Mouse (Mus musculus): ENCODE data around the gene Xiap. TPM values are rescaled to one million over a fixed set of nuclear protein-coding genes. Genes with fewer than 3 reads are reported as not detected.
A peak's percentile ranks its signal among the peaks of the same experiment; 100 is the strongest.

The Xiap gene
- polyA plus RNA-seq, 1 experiment from 2014 or later, result 11.4 TPM

DNA sequence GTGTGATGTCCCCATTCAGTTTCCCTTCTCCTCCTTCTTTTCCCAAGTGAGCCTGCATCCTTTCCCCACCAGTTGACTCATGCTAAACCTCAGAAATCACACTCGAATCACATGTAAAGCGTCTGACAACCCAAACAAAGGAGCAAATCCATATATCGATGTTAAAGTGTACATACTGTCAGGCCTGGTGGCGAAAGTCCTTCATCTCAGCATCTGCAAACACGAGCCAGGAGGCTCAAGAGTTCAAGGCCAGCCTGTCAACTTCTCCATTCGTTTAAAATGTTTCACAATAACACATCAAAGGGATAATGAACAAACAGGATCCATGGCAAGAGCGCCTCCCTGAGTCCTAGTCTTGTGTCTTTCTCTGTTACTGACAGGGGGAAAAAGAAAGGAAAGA lies 14.5 kb upstream of the Xiap start:
- H3K9ac ChIP-seq, result no peak overlapping the region
- ATAC-seq (ENCODE audit: insufficient number of reproducible peaks, low FRiP score, low TSS enrichment, low read depth), result no peak
- H3K27me3 ChIP-seq, result no peaks in the 10 kb centered on the region
- no peaks in the 10 kb centered on the region for H3K36me3 ChIP-seq
- H3K4me1 ChIP-seq, result no peaks in the 10 kb centered on the region
- no peak overlapping the region for H3K4me3 ChIP-seq (replicated peaks)
- 81% methylated on average over 7 of the region's 7 CpGs for WGBS
- no peaks in the 10 kb centered on the region for H3K9me3 ChIP-seq (replicated peaks)
- H3K27ac ChIP-seq (replicated peaks), result no peak overlapping the region
- H3K4me2 ChIP-seq (replicated peaks), result no peak overlapping the region

DNA sequence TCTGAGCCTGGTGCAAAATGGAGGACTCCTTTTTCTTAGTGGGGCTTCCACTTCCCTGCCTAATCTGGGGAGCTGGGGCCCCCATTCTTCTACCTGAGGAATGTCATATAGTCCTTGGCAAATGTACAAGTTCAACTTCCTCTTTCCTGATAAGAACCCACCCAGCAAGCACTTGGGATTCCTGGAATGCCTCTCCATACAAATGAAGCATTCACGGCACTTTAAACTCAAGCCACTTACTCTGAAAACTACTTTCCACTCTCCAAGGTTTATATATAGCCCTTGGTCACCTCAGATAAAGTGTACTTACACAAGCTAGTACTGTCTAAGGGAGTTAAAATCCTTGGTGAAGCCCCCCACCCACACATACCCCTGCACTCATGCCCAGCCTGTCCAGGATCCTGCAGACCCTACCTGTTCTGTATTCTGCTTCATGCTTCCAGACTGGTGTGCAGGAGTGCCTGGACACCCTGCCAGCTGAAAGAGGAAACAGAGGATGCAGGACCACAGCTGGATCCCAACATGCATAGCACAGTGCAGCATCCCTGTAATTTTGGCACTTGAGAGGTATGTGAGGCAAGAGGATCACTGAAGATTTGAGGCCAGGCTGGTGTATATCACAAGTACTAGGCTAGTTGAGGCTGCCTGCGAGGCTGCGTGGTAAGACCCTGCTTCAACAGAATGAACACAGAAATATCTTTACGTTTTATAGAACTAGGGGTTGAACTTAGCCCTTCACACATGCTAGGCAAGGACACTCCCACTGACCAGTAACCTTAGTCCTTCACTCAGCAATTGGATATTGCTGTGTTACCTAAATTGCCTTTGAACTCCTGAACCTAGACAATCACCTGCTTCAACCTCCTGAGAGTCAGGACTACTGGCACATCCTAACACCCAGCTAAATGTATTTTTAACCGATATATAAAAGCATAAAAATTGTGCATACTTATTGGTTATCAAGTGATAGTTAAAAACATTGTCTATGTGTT lies 8.5 kb upstream of the Xiap start:
- 76% methylated on average over 5 of the region's 5 CpGs for WGBS
- no peak overlapping the region for H3K4me2 ChIP-seq (replicated peaks)
- H3K36me3 ChIP-seq, result no peaks in the 10 kb centered on the region
- no peaks in the 10 kb centered on the region for H3K27me3 ChIP-seq
- H3K27ac ChIP-seq (replicated peaks), result no peak overlapping the region
- H3K9ac ChIP-seq, result no peak overlapping the region
- H3K4me1 ChIP-seq, result no peaks in the 10 kb centered on the region
- ATAC-seq (ENCODE audit: insufficient number of reproducible peaks, low FRiP score, low TSS enrichment, low read depth), result no peak
- H3K9me3 ChIP-seq (replicated peaks), result no peaks in the 10 kb centered on the region
- H3K4me3 ChIP-seq (replicated peaks), result no peak overlapping the region

DNA sequence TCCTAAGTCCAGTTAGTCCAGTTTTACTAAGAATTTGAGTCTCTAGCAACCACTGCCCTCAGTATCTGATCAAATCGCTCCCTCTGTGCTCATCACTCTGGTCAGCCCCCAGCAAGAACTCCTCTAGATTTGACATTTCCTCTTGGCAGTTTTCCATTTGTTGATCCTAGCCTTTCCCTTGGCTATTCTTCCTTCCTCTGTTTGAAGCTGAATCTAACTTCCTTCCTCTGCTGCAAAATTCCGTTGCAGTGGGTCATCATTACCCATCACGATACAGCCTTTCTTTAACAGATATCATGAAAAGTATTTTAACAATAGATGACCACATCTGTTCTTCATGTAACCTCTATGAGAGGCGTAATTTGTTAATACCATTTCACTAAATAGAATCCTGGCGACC lies 2.5 kb upstream of the Xiap start:
- H3K36me3 ChIP-seq, result no peaks in the 10 kb centered on the region
- no peak overlapping the region for H3K27ac ChIP-seq (replicated peaks)
- no peak for ATAC-seq (ENCODE audit: insufficient number of reproducible peaks, low FRiP score, low TSS enrichment, low read depth)
- no peaks in the 10 kb centered on the region for H3K9me3 ChIP-seq (replicated peaks)
- no peaks in the 10 kb centered on the region for H3K27me3 ChIP-seq
- no peak overlapping the region for H3K4me2 ChIP-seq (replicated peaks)
- H3K9ac ChIP-seq, result no peak overlapping the region
- H3K4me1 ChIP-seq, result no peaks in the 10 kb centered on the region
- no peak overlapping the region for H3K4me3 ChIP-seq (replicated peaks)
- 60% methylated on average over 5 of the region's 5 CpGs for WGBS

DNA sequence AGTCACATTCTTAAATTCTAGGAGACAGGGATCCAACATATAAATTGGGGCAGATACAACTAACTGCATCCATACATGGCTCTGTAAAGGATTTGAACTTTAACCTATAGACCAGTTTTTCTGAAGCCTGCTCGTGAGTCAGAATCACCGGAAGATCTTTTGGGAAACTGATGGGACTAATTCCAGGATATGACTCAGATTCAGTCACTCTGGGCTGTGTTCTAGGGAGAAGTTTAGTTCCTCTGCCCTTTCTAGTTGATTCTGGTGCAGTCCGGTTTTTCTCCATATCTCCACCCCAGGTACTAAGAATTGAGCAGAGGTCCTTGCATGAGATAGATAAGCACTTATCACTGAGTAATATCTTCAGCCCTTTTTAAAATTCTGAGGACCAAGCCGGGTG lies 1.6 kb upstream of the Xiap start:
- no peaks in the 10 kb centered on the region for H3K27me3 ChIP-seq
- no peak overlapping the region for H3K4me2 ChIP-seq (replicated peaks)
- no peaks in the 10 kb centered on the region for H3K4me1 ChIP-seq
- no peaks in the 10 kb centered on the region for H3K9me3 ChIP-seq (replicated peaks)
- H3K4me3 ChIP-seq (replicated peaks), result no peak overlapping the region
- no peaks in the 10 kb centered on the region for H3K36me3 ChIP-seq
- H3K9ac ChIP-seq, result no peak overlapping the region
- H3K27ac ChIP-seq (replicated peaks), result no peak overlapping the region
- WGBS, result 76% methylated on average over 4 of the region's 4 CpGs
- no peak for ATAC-seq (ENCODE audit: insufficient number of reproducible peaks, low FRiP score, low TSS enrichment, low read depth)

DNA sequence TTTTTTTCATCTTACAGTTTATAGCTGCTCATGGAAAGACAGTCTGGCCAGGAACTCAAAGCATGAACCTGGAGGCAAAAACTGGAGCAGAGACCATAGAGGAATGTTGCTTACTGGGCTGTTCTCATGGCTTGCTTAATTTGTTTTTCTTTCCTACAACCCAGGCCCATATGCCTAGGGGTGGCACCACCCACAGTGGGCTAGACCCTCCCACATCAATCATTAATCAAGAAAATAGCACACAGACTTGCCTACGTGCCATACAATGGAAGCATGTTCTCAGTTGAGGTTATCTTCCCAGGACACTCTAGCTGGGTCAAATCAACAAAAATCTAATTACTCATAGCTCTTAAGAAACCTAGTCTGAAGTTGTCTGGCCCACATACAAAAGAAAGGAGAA lies 4.1 kb downstream of the Xiap start:
- Histone ChIP-seq H3K9me3 (replicated peaks) (no peaks in the 10 kb centered on the region), H3K4me1 (no peaks in the 10 kb centered on the region), H3K27me3 (no peaks in the 10 kb centered on the region), H3K36me3 (no peaks in the 10 kb centered on the region), H3K9ac (no peak overlapping the region), H3K27ac (replicated peaks) (no peak overlapping the region), H3K4me3 (replicated peaks) (no peak overlapping the region), H3K4me2 (replicated peaks) (no peak overlapping the region)
- 55% methylated on average over 1 of the region's 1 CpGs for WGBS
- ATAC-seq (ENCODE audit: insufficient number of reproducible peaks, low FRiP score, low TSS enrichment, low read depth), result no peak

DNA sequence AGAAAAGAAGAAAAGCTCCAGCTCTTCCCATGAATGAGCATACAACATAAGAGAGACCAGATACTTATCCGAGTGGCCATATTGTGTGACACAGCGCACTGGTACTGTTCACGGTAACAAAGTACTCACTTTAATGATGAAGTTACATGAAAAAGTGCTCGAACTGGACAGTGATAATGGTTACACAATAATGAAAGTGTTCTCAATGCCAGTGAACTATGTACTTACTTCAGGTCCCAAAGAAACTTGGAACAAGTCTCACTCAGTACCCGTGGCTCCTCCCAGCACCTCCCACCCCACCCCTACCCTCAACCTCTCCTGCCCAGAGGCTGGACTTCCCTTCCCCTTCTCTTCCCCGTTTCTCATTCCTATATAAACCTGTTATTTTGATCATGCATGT lies 5.6 kb downstream of the Xiap start:
- no peaks in the 10 kb centered on the region for H3K36me3 ChIP-seq
- no peak overlapping the region for H3K4me3 ChIP-seq (replicated peaks)
- H3K4me1 ChIP-seq, result no peaks in the 10 kb centered on the region
- 83% methylated on average over 6 of the region's 6 CpGs for WGBS
- H3K4me2 ChIP-seq (replicated peaks), result no peak overlapping the region
- no peak overlapping the region for H3K27ac ChIP-seq (replicated peaks)
- ATAC-seq (ENCODE audit: insufficient number of reproducible peaks, low FRiP score, low TSS enrichment, low read depth), result no peak
- no peak overlapping the region for H3K9ac ChIP-seq
- H3K9me3 ChIP-seq (replicated peaks), result no peaks in the 10 kb centered on the region
- H3K27me3 ChIP-seq, result no peaks in the 10 kb centered on the region

DNA sequence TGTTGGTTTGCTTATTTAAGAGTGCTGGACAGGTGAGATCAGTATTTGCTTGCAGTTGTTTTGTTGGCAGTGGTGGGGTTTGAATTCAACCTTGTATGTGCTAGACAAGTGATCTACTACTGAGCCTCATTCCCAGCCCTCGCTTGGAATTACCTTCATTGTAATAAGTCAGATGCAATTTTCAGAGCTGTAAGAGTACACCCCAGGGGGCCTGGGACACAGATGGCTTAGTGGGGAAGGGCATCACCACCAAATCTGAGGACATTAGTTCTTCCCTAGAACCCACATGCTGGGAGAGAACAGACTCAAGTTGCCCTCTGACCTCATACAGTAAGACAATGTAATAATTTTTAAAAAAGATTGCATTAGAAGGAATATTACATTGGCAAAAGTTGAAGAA lies 7.3 kb downstream of the Xiap start:
- Histone ChIP-seq H3K4me3 (replicated peaks) (no peak overlapping the region), H3K27me3 (no peaks in the 10 kb centered on the region), H3K36me3 (no peaks in the 10 kb centered on the region), H3K4me1 (0 out of 2 replicates have a peak, but pooled peaks cover 3% of the 10 kb centered on the region), H3K9me3 (replicated peaks) (no peaks in the 10 kb centered on the region), H3K4me2 (replicated peaks) (no peak overlapping the region), H3K27ac (replicated peaks) (no peak overlapping the region), H3K9ac (no peak overlapping the region)
- 63% methylated on average over 1 of the region's 1 CpGs for WGBS
- ATAC-seq (ENCODE audit: insufficient number of reproducible peaks, low FRiP score, low TSS enrichment, low read depth), result no peak

DNA sequence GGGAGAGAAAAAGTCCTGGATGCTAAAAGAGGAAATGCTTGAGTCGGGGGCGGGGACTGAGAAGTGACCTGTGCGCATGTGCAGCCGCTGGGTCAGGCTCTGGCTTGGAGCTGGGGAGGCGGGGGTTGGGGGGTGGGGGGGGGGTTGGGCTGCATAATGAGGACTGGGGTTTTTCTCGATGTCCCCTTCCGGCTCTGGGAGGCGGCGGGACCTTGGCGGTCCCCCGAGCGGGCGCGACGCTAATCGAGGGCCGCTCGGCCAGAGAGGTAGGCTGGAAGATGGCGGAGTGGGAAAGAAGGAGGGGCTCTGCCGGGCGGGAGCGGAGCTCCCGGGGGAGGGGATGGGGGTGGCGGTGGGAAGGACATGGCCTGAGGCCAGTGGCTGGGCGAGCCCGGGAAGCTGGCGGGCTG lies 8.3 kb downstream of the Xiap start:
- peak overlapping the region; percentile 46 for H3K4me3 ChIP-seq (replicated peaks)
- H3K4me1 ChIP-seq, result 0 out of 2 replicates have a peak, but pooled peaks cover 3% of the 10 kb centered on the region
- H3K27me3 ChIP-seq, result no peaks in the 10 kb centered on the region
- peak overlapping the region; percentile 25; the same call in 1 of the 2 replicates for H3K4me2 ChIP-seq (replicated peaks)
- WGBS, result 23% methylated on average over 24 of the region's 27 CpGs
- no peaks in the 10 kb centered on the region for H3K9me3 ChIP-seq (replicated peaks)
- ATAC-seq (ENCODE audit: insufficient number of reproducible peaks, low FRiP score, low TSS enrichment, low read depth), result peak; percentile 81
- peak overlapping the region; percentile 21; the same call in 1 of the 2 replicates for H3K9ac ChIP-seq
- peak overlapping the region; percentile 94 for H3K27ac ChIP-seq (replicated peaks)
- H3K36me3 ChIP-seq, result no peaks in the 10 kb centered on the region

DNA sequence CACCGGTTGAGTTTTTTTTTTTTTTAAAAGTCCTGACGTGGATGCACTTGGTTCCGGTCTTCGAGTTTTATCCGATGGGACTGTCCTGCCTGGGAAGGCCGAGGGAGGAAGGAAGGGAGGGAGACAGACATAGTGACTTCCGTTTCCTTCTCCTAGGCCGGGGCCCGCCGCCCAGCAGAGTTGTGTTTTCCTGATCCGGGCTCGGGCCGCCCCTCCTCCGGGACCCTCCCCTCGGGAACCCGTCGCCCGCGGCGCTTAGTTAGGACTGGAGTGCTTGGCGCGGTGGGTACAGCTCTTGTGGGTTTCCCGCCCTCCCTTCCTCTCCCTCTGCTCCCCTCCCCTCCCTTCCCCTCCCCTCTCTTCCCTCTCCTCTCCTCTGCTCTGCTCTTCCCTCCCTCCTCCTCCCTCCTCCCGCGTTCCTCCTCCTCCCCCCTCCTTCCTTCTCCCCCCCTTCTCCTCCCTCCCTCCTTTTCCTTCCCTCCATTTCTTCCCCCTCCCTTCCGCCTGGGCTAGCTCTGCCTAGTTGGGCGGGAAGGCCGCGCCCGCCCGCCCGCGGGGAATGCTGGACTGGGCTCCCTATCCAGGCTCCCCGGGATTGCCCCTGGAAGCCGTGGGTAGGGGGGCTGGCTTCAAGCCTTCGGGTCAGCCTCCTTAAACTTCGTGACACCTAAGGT lies 8.9 kb downstream of the Xiap start:
- H3K27ac ChIP-seq (replicated peaks), result peak overlapping the region; percentile 94
- 17% methylated on average over 26 of the region's 37 CpGs for WGBS
- H3K4me1 ChIP-seq, result 0 out of 2 replicates have a peak, but pooled peaks cover 3% of the 10 kb centered on the region
- no peaks in the 10 kb centered on the region for H3K27me3 ChIP-seq
- H3K9me3 ChIP-seq (replicated peaks), result no peaks in the 10 kb centered on the region
- peak overlapping the region; percentile 34; the same call in 1 of the 2 replicates for H3K4me2 ChIP-seq (replicated peaks)
- peak; percentile 93 for ATAC-seq (ENCODE audit: insufficient number of reproducible peaks, low FRiP score, low TSS enrichment, low read depth)
- H3K4me3 ChIP-seq (replicated peaks), result peak overlapping the region; percentile 46
- H3K36me3 ChIP-seq, result no peaks in the 10 kb centered on the region
- H3K9ac ChIP-seq, result peak overlapping the region; percentile 21

DNA sequence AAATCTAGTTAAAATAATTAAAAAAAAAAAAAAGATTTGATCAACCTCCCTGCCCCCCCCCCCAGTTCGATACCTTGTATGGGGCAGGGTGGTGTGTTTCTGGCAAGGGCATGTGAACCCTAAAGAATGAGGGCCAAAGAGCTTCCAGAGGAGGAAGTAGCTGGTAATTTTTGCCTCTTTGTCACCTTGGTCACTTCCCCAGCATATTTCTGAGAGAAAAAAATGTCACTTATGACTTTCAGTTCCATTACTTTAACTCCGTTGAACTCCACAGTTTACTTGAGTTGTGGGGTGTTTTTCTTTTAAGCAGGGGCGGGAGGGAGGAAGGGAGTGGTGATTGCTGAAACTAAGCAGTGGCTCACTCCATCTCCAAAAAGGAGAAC lies 9.4 kb downstream of the Xiap start:
- Histone ChIP-seq H3K9ac (0 out of 2 replicates have a peak overlapping the region, but pooled peaks have one; percentile 21), H3K9me3 (replicated peaks) (no peaks in the 10 kb centered on the region), H3K27ac (replicated peaks) (peak overlapping the region; percentile 94), H3K4me3 (replicated peaks) (peak overlapping the region; percentile 46), H3K4me1 (0 out of 2 replicates have a peak, but pooled peaks cover 3% of the 10 kb centered on the region), H3K4me2 (replicated peaks) (peak overlapping the region; percentile 34), H3K27me3 (no peaks in the 10 kb centered on the region), H3K36me3 (no peaks in the 10 kb centered on the region)
- 9% methylated on average over 3 of the region's 3 CpGs for WGBS
- no peak for ATAC-seq (ENCODE audit: insufficient number of reproducible peaks, low FRiP score, low TSS enrichment, low read depth)

DNA sequence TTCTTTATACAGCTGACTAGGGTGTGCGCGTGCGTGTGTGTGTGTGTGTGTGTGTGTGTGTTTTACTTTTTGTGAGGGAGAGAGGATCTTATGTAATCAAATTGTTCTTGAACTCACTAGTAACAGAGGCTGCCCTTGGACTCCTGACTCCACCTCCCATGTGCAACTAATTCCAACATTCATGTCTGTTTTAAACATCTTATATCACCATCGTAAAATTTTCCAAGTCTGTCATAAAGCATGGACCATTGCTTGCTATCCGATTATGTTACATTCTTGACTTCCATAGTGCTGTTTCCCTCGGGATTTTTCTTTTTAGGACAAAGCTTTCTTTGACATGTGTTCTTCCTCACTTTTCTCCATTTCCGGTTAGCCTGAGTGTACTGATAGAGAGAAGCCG lies 28.3 kb downstream of the Xiap start:
- no peak overlapping the region for H3K9ac ChIP-seq
- H3K36me3 ChIP-seq, result no peaks in the 10 kb centered on the region
- H3K4me2 ChIP-seq (replicated peaks), result no peak overlapping the region
- no peak overlapping the region for H3K27ac ChIP-seq (replicated peaks)
- H3K4me1 ChIP-seq, result no peaks in the 10 kb centered on the region
- H3K9me3 ChIP-seq (replicated peaks), result no peaks in the 10 kb centered on the region
- WGBS, result 72% methylated on average over 8 of the region's 8 CpGs
- no peaks in the 10 kb centered on the region for H3K27me3 ChIP-seq
- H3K4me3 ChIP-seq (replicated peaks), result no peak overlapping the region
- no peak; the same call in 1 of the 2 replicates for ATAC-seq (ENCODE audit: insufficient number of reproducible peaks, low FRiP score, low TSS enrichment, low read depth)
